Mouse (Mus musculus) E14TG2a.4 (cell line): ENCODE data around the gene Ppil6.

Source experiments
- H3K27me3 ChIP-seq: 2 replicates; pipeline ENCODE4 v1.6.1; 2014; ENCODE audit warnings: low read length, control low read depth; ENCODE audit not compliant: insufficient read depth
- H3K36me3 ChIP-seq: 2 replicates; pipeline ENCODE4 v1.6.1; 2014; ENCODE audit warnings: low read length, control low read depth; ENCODE audit not compliant: insufficient read depth
- H3K4me1 ChIP-seq: replicated peaks from 2 replicates; pipeline ENCODE4 v1.6.1; 2014; ENCODE audit warnings: low read depth, low read length, control low read depth
- H3K4me3 ChIP-seq: replicated peaks from 2 replicates; pipeline ENCODE4 v1.5.1; 2014; ENCODE audit warnings: mild to moderate bottlenecking, low read length
- H3K9me3 ChIP-seq: 2 replicates; pipeline ENCODE4 v1.6.1; 2014; ENCODE audit warnings: low read length, control low read depth
- CTCF ChIP-seq: conservative IDR thresholded peaks from 2 replicates; pipeline ENCODE4 v1.5.1; 2014; ENCODE audit warnings: low read length
- NANOG ChIP-seq: IDR thresholded peaks from 2 replicates; pipeline ENCODE4 v1.6.1; 2014; ENCODE audit warnings: borderline replicate concordance, low read length, mixed read lengths
- POU5F1 ChIP-seq: IDR thresholded peaks from 2 replicates; pipeline ENCODE4 v1.6.1; 2014; ENCODE audit warnings: low read length, borderline replicate concordance

Gene Ppil6

GRCm38 (mm10) chr10:41514921-41515320 lies 24.7 kb downstream of the Ppil6 start:
- Histone ChIP-seq H3K27me3 (no peaks in the 10 kb centered on the region), H3K4me1 (peaks cover 7% of the 10 kb centered on the region), H3K4me3 (no peak overlapping the region), H3K36me3 (no peaks in the 10 kb centered on the region), H3K9me3 (no peaks in the 10 kb centered on the region)
- no peak for TF ChIP-seq NANOG
- no peak for TF ChIP-seq CTCF
- TF ChIP-seq POU5F1, result no peak

GRCm38 (mm10) chr10:41518508-41518980 lies 28.3 kb downstream of the Ppil6 start:
- peak; percentile 10; the same call in 1 of the 2 replicates for TF ChIP-seq CTCF
- TF ChIP-seq NANOG, result no peak
- no peak for TF ChIP-seq POU5F1
- Histone ChIP-seq H3K9me3 (no peaks in the 10 kb centered on the region), H3K36me3 (peaks cover 21% of the 10 kb centered on the region), H3K4me3 (peak overlapping the region; percentile 92), H3K4me1 (peaks cover 36% of the 10 kb centered on the region), H3K27me3 (no peaks in the 10 kb centered on the region)

GRCm38 (mm10) chr10:41518981-41519618 lies 28.9 kb downstream of the Ppil6 start, which contains the start of gene Cd164:
Gene Cd164 (plus strand): TSS chr10:41519414.
- H3K4me1 ChIP-seq, result peaks cover 41% of the 10 kb centered on the region
- TF ChIP-seq POU5F1, result no peak
- no peak for TF ChIP-seq CTCF
- no peak for TF ChIP-seq NANOG

GRCm38 (mm10) chr10:41519640-41520409 lies 29.6 kb downstream of the Ppil6 start:
- H3K4me3 ChIP-seq, result peak overlapping the region; percentile 92
- H3K4me1 ChIP-seq, result peaks cover 46% of the 10 kb centered on the region
- no peak for TF ChIP-seq NANOG
- no peak for TF ChIP-seq POU5F1
- TF ChIP-seq CTCF, result no peak
- H3K36me3 ChIP-seq, result peaks cover 34% of the 10 kb centered on the region
- H3K27me3 ChIP-seq, result no peaks in the 10 kb centered on the region
- H3K9me3 ChIP-seq, result no peaks in the 10 kb centered on the region

More at GRCm38 (mm10) chr10:41518981-41519618, 28.9 kb downstream of the Ppil6 start, which contains the start of gene Cd164:
- Histone ChIP-seq H3K4me3 (peak within 1 kb of the TSS; percentile 92), H3K9me3 (no peaks in the 10 kb centered on the region), H3K36me3 (peaks cover 27% of the 10 kb centered on the region), H3K27me3 (no peaks in the 10 kb centered on the region)

GRCm38 (mm10) chr10:41520410-41520673 lies 30.1 kb downstream of the Ppil6 start:
- peak overlapping the region; percentile 92 for H3K4me3 ChIP-seq
- no peaks in the 10 kb centered on the region for H3K27me3 ChIP-seq
- TF ChIP-seq NANOG, result no peak
- TF ChIP-seq CTCF, result no peak
- TF ChIP-seq POU5F1, result no peak
- H3K4me1 ChIP-seq, result peaks cover 51% of the 10 kb centered on the region
- H3K36me3 ChIP-seq, result peaks cover 39% of the 10 kb centered on the region
- no peaks in the 10 kb centered on the region for H3K9me3 ChIP-seq

- TF ChIP-seq NANOG, result no peak
- TF ChIP-seq POU5F1, result no peak
- TF ChIP-seq CTCF, result no peak
- Histone ChIP-seq H3K9me3 (no peaks in the 10 kb centered on the region), H3K27me3 (no peaks in the 10 kb centered on the region), H3K4me3 (no peak overlapping the region), H3K4me1 (peaks cover 59% of the 10 kb centered on the region), H3K36me3 (peaks cover 61% of the 10 kb centered on the region)
Observed at GRCm38 (mm10) chr10:41523386-41523785, 33.1 kb downstream of the Ppil6 start.

GRCm38 (mm10) chr10:41525696-41526095 lies 35.5 kb downstream of the Ppil6 start:
- no peaks in the 10 kb centered on the region for H3K27me3 ChIP-seq
- no peaks in the 10 kb centered on the region for H3K9me3 ChIP-seq
- no peak overlapping the region for H3K4me3 ChIP-seq
- H3K36me3 ChIP-seq, result peaks cover 84% of the 10 kb centered on the region
- TF ChIP-seq NANOG, result no peak
- no peak for TF ChIP-seq POU5F1
- no peak for TF ChIP-seq CTCF
- H3K4me1 ChIP-seq, result peaks cover 57% of the 10 kb centered on the region

GRCm38 (mm10) chr10:41529972-41530371 lies 39.7 kb downstream of the Ppil6 start:
- H3K4me3 ChIP-seq, result no peak overlapping the region
- H3K27me3 ChIP-seq, result no peaks in the 10 kb centered on the region
- H3K4me1 ChIP-seq, result peaks cover 19% of the 10 kb centered on the region
- peaks cover 90% of the 10 kb centered on the region for H3K36me3 ChIP-seq
- no peak for TF ChIP-seq CTCF
- no peaks in the 10 kb centered on the region for H3K9me3 ChIP-seq
